Mouse (Mus musculus) left cerebral cortex, postnatal 36 days (tissue): ENCODE measurements at regions not wholly inside any gene's neighbourhood (a gene's known extent, or its start where the extent isn't known, plus 50 kb on each side); places are given as distances from the start of the nearest gene placed in this dataset.
"Not testable (repeated sequence)": the region's sequence is repeated elsewhere in the genome, so short reads cannot be mapped to it uniquely, and the experiment has no call there.

Source experiments
- DNase-seq, 2 experiments: peaks; one replicate each; pipeline ENCODE4 v3.0.0; 2021 to 2022; ENCODE audit warnings: low spot score in 2 of 2, mixed read lengths in 1 of 2
- intact Hi-C: fragments of 180-260 bp; cut with DNase I; formaldehyde crosslinking; loops from one replicate; pipeline ENCODE4 v1.15.1; 2025

DNA sequence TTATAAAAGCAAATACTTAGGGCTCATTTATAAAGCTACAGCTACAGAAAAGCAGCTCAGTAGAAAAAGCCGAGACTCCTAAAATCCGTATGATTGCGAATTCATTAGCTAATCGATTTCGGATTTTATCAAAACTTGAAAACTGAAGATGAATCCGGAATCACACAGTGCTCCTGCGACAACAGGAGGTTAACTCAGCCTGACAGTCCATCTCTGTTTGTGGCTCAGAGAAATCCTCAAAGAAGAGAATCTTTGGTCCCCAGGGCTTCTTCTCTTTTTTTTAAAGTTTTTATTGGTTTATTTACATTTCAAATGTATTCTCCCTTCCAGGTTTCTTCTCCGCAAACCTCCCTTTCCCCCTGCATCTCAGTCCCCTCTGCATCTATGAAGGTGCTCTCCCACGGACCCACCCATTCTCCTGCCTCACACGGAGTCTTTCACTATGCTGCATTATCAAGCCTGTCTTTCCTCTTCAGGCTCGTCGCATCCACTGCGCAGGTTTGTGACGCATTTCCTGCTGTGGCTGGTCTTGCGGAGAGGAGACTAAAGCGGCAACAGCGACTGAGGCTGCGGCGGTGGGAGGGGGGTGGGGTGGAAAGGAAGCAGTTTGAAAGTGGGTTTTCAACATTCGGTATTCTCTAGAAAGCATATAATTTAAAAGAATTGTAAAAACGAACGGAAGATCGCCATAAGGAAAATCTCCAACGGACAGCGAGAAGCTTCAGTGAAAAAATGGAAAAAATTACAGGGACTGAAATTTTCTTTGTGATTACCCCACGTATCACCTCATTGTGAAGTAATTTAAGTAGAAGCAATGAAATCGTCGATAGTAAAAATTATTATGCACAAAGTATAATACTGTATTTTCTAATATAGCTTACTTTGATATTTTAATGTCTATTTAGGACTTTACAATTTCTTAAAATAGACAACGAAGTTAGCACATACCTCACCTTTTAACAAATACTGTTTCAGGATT lies 482.5 kb upstream of the Snrpn start:
- peak; percentile 21 to 31 for DNase-seq
- intact Hi-C loops: not testable (repeated sequence)

DNA sequence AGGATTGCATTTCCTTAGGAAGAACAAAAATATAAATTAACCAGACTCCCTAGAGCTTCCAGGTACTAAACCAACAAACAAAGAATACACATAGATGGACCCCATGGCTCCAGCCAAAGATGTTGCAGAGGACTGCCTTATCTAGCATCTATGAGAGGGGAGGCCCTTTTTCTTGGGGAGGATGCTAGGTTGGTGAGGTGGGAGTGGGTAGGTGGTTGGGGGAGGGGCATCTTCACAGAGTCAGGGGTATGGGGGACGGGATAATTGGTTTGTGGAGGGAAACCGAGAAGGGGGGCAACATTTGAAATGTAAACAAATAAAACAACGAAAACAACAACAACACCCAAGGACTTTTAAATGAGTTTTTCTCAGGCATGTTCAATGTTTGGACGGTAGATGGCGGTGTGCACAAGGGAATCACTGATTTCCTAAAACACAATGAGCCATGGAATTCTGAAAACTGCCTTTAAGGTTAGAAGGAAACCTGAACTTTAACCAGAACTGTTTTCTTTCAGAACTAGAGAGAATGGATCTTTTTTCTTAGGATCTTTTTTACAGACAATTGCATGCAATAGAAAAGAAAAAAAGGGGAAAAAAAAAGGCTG lies 477.2 kb upstream of the Snrpn start:
- DNase-seq, intact Hi-C loops: not testable (repeated sequence)
